Mouse (Mus musculus) stomach, embryonic 16.5 days (tissue): ENCODE data around the gene Daam1. TPM values are rescaled to one million over a fixed set of nuclear protein-coding genes. Genes with fewer than 3 reads are reported as not detected.
A peak's percentile ranks its signal among the peaks of the same experiment; 100 is the strongest.

ENCODE experiments used
- ATAC-seq: fragments of 200-750 bp; cut with Nextera tagmentation; 2 replicates; pipeline ENCODE4 v1.8.0; 2017; ENCODE audit warnings: moderate number of reproducible peaks, moderate TSS enrichment; ENCODE audit not compliant: insufficient read depth, low FRiP score
- H3K27ac ChIP-seq: fragments of 300-500 bp; sonication (generic); 2 replicates; pipeline ENCODE4 v1.5.1; 2014; ENCODE audit warnings: low read length
- H3K27me3 ChIP-seq: fragments of 300-500 bp; sonication (generic); 2 replicates; pipeline ENCODE4 v1.6.1; 2014; ENCODE audit warnings: low read length, control low read depth, mixed read lengths; ENCODE audit not compliant: control insufficient read depth, insufficient read depth
- H3K36me3 ChIP-seq: fragments of 300-500 bp; sonication (generic); 2 replicates; pipeline ENCODE4 v1.6.1; 2014; ENCODE audit warnings: low read length; ENCODE audit not compliant: control insufficient read depth, insufficient read depth
- H3K4me1 ChIP-seq: fragments of 300-500 bp; sonication (generic); 2 replicates; pipeline ENCODE4 v1.6.1; 2014; ENCODE audit warnings: low read length, control low read depth, mixed read lengths; ENCODE audit not compliant: control insufficient read depth, insufficient read depth
- H3K4me2 ChIP-seq: fragments of 300-500 bp; sonication (generic); 2 replicates; pipeline ENCODE4 v1.6.1; 2014; ENCODE audit warnings: low read depth, low read length, mixed read lengths
- H3K4me3 ChIP-seq: fragments of 300-500 bp; sonication (generic); replicated peaks from 2 replicates; pipeline ENCODE4 v1.5.1; 2014; ENCODE audit warnings: mild to moderate bottlenecking, low read length
- H3K9ac ChIP-seq: fragments of 300-500 bp; sonication (generic); 2 replicates; pipeline ENCODE4 v1.6.1; 2014; ENCODE audit warnings: low read length
- H3K9me3 ChIP-seq: fragments of 300-500 bp; sonication (generic); replicated peaks from 2 replicates; pipeline ENCODE4 v1.6.1; 2016; ENCODE audit warnings: low read length, control low read depth; ENCODE audit not compliant: control insufficient read depth
- WGBS: fragments of 180-500 bp; shearing (Covaris S2); extraction: QIAGEN DNeasy Blood & Tissue Kit; methylation state at CpG from one replicate; pipeline ENCODE4 v1.1.7; 2014; 5-methylcytosine and 5-hydroxymethylcytosine counted together
- polyA plus RNA-seq: library from polyadenylated mRNA; unstranded; fragments of >200 nt; fragmentation: Nextera tagmentation; extraction: Ambion mirVana; gene quantifications from 2 replicates; pipeline ENCODE4 v1.2.1, GENCODE M21; 2015

Gene Daam1
- polyA plus RNA-seq, 1 experiment from 2014 or later: 13.2 TPM

DNA sequence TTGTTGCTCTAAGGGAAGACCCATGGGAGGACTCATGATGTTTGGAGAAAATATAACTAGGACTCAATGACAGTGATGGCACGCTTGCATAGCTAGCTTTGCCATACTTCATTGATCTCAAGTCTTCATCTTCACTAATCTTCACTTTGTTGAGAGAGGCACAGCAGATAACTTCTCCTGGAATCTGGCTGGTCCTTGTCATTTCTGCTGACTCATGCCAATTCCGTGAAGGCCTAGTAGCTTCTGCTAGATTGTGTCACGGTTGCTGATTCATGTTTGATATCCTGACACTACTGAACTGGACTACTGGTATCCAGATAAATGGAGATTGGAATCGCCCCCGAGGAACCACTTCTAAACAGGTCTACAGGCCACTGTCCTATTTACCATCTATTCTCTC, 192.7 kb downstream of the Daam1 start:
- H3K27ac ChIP-seq: no peak overlapping the region
- no peak overlapping the region for H3K9ac ChIP-seq
- no peaks in the 10 kb centered on the region; the same call in 1 of the 2 replicates for H3K9me3 ChIP-seq
- no peak overlapping the region for H3K4me2 ChIP-seq
- no peak overlapping the region for H3K4me3 ChIP-seq
- H3K36me3 ChIP-seq: no peaks in the 10 kb centered on the region
- no peak for ATAC-seq
- no peaks in the 10 kb centered on the region for H3K27me3 ChIP-seq
- H3K4me1 ChIP-seq: no peaks in the 10 kb centered on the region
- 92% methylated on average over 5 of the region's 5 CpGs for WGBS

DNA sequence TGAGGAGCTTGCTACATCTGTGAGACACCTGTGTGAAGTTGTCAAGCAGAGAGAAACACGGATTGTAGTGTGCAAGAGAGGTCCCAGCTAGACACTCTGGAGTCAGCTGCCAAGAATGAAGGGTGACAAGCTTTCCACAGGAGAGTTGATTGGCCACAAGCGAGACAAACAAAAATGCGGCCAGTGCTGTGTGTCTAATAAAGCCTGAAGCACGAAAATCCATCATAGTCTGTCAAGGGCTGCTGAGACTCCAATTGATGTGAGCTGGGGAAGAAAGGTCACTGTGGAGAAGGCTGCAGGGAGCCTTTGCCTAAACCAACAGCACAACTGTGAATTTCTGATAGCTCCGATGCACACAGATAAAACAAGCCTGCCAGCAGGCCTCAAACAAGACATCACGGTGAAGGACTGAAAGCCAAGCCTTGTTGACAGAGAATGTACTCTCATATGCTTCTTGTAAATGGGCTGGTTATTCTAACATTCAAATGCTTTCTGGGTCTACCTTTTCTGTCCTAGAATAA, 194.5 kb downstream of the Daam1 start:
- H3K9me3 ChIP-seq: no peaks in the 10 kb centered on the region; the same call in 1 of the 2 replicates
- no peaks in the 10 kb centered on the region for H3K4me1 ChIP-seq
- H3K9ac ChIP-seq: no peak overlapping the region
- H3K4me2 ChIP-seq: no peak overlapping the region
- no peaks in the 10 kb centered on the region for H3K36me3 ChIP-seq
- H3K4me3 ChIP-seq: no peak overlapping the region
- H3K27ac ChIP-seq: no peak overlapping the region
- ATAC-seq: no peak
- no peaks in the 10 kb centered on the region for H3K27me3 ChIP-seq
- whole genome bisulfite sequencing: 47% methylated on average over 6 of the region's 6 CpGs

- ATAC-seq: no peak
- Histone ChIP-seq H3K27me3 (no peaks in the 10 kb centered on the region), H3K9me3 (no peaks in the 10 kb centered on the region), H3K4me3 (no peak overlapping the region), H3K36me3 (no peaks in the 10 kb centered on the region), H3K4me1 (peaks cover 1% of the 10 kb centered on the region; the same call in 1 of the 2 replicates), H3K4me2 (no peak overlapping the region), H3K27ac (no peak overlapping the region), H3K9ac (no peak overlapping the region)
- WGBS: 88% methylated on average over 5 of the region's 5 CpGs
Observed at GRCm38 (mm10) chr12:72031171-72031570, 200.3 kb downstream of the Daam1 start.

DNA sequence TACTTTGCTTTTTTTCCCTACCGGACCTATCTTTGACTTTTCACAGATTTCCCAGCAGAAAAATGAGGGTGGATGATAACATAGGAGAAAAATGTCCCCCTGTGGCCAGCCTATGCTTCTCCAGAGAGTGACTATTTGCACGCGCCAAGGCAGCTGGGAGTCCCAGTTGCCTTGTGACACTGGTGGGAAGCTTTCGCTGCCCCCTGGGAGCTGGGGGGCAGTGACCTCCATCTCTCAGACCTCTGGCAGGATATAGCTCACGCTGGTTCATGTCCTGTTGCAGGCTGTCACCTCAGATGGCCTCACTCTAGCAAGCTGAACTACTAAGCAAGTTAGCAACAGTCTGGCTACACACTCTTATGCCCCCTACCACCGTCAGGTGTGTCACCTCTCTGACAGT, 200.9 kb downstream of the Daam1 start:
- no peaks in the 10 kb centered on the region for H3K36me3 ChIP-seq
- H3K4me1 ChIP-seq: peaks cover 2% of the 10 kb centered on the region; the same call in 1 of the 2 replicates
- WGBS: 78% methylated on average over 6 of the region's 6 CpGs
- no peak overlapping the region for H3K4me2 ChIP-seq
- no peak overlapping the region for H3K9ac ChIP-seq
- H3K4me3 ChIP-seq: no peak overlapping the region
- ATAC-seq: no peak
- H3K27me3 ChIP-seq: no peaks in the 10 kb centered on the region
- H3K9me3 ChIP-seq: no peaks in the 10 kb centered on the region
- H3K27ac ChIP-seq: no peak overlapping the region

DNA sequence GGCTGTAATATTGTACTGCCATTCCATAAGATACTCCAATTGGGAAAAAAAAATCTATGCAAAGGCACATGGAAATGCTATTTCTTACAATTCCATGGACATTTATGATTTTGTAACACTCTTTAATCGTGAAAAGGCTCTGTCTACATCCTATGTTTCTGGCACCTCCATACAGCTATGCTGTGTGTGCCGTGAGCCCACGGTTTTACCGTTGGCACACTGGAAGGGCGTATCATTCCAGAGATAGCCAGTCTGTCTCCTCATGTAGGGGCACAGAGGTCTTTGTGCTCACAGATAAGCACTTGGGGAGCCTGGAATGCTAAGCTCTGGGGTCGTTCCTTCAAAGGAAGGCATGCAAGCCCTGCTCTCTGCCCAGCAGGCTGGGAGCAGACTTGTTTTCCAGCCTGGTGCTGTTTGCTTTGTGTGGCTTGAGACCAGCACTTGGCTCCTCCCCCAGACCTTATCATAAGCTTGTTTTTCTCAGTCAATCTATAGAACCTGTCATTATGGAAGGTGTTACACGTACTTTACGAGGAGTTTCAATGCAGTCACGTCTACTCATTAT, 205.3 kb downstream of the Daam1 start:
- WGBS: 49% methylated on average over 9 of the region's 9 CpGs
- peaks cover 2% of the 10 kb centered on the region; the same call in 1 of the 2 replicates for H3K4me1 ChIP-seq
- no peak for ATAC-seq
- no peak overlapping the region for H3K9ac ChIP-seq
- H3K27me3 ChIP-seq: no peaks in the 10 kb centered on the region
- H3K36me3 ChIP-seq: no peaks in the 10 kb centered on the region
- no peak overlapping the region for H3K4me3 ChIP-seq
- peak overlapping the region; percentile 33 for H3K4me2 ChIP-seq
- no peak overlapping the region for H3K27ac ChIP-seq
- peaks cover 6% of the 10 kb centered on the region; the same call in 1 of the 2 replicates for H3K9me3 ChIP-seq

GRCm38 (mm10) chr12:72037049-72037448, 206.2 kb downstream of the Daam1 start:
- Histone ChIP-seq H3K9me3 (peaks cover 6% of the 10 kb centered on the region; the same call in 1 of the 2 replicates), H3K4me1 (peaks cover 2% of the 10 kb centered on the region; the same call in 1 of the 2 replicates), H3K27me3 (no peaks in the 10 kb centered on the region), H3K27ac (no peak overlapping the region), H3K36me3 (no peaks in the 10 kb centered on the region), H3K4me3 (no peak overlapping the region), H3K4me2 (no peak overlapping the region), H3K9ac (no peak overlapping the region)
- no peak for ATAC-seq
- 67% methylated on average over 6 of the region's 6 CpGs for WGBS

DNA sequence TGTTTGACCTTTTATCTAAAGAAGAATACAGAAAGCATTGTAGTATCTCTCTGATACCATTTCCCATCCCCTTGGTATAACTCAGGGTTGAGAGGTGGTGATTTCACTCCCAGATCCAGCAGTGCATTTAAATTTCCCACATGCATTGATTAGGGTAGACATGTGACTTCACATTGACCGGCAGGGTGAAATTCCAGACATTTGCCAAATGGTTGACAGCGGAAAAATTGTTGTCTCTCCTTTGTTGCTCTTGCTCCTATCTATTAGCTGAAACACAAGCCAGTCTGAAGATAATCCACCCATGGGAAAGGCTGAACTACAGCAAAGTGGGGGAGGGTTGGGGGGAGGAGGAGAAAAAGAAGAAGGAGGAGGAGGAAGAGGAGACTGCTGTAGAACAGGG, 208.0 kb downstream of the Daam1 start:
- H3K9ac ChIP-seq: no peak overlapping the region
- peaks cover 2% of the 10 kb centered on the region; the same call in 1 of the 2 replicates for H3K4me1 ChIP-seq
- WGBS: 51% methylated on average over 2 of the region's 2 CpGs
- H3K27me3 ChIP-seq: no peaks in the 10 kb centered on the region
- H3K36me3 ChIP-seq: no peaks in the 10 kb centered on the region
- no peak overlapping the region for H3K4me3 ChIP-seq
- no peak overlapping the region for H3K27ac ChIP-seq
- no peak overlapping the region for H3K4me2 ChIP-seq
- peaks cover 6% of the 10 kb centered on the region; the same call in 1 of the 2 replicates for H3K9me3 ChIP-seq
- no peak for ATAC-seq

GRCm38 (mm10) chr12:72039501-72039900, 208.6 kb downstream of the Daam1 start:
- H3K9me3 ChIP-seq: peaks cover 6% of the 10 kb centered on the region; the same call in 1 of the 2 replicates
- no peak overlapping the region for H3K4me2 ChIP-seq
- H3K36me3 ChIP-seq: no peaks in the 10 kb centered on the region
- H3K9ac ChIP-seq: no peak overlapping the region
- peaks cover 2% of the 10 kb centered on the region; the same call in 1 of the 2 replicates for H3K4me1 ChIP-seq
- ATAC-seq: no peak
- 51% methylated on average over 8 of the region's 8 CpGs for WGBS
- no peaks in the 10 kb centered on the region for H3K27me3 ChIP-seq
- no peak overlapping the region for H3K27ac ChIP-seq
- H3K4me3 ChIP-seq: no peak overlapping the region

DNA sequence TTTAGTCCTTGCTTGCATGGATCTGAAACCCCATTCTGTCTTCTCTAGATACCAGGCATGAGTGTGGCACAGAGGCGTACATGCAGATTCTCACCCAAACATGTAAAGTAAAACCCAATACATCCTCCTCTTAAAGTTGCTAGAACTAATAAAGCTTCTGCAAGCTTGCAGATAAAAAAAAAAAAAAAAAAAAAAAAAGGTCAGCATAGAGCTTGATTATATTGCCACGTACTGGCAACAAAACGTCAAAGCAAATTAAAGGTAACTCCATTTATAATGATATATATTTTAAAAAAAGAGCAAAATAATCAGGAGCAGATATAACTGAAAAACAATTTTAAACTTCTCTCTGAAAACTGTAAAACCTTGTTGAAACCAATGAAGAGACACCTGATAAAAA, 210.4 kb downstream of the Daam1 start:
- Histone ChIP-seq H3K4me3 (no peak overlapping the region), H3K27me3 (no peaks in the 10 kb centered on the region), H3K9ac (no peak overlapping the region), H3K27ac (no peak overlapping the region), H3K4me1 (peaks cover under 1% of the 10 kb centered on the region; the same call in 1 of the 2 replicates), H3K4me2 (no peak overlapping the region), H3K36me3 (no peaks in the 10 kb centered on the region), H3K9me3 (peaks cover 6% of the 10 kb centered on the region; the same call in 1 of the 2 replicates)
- WGBS: 94% methylated on average over 3 of the region's 3 CpGs
- ATAC-seq: no peak
